Mouse (Mus musculus): Measurements from ENCODE around the gene BC048562. TPM values are rescaled to one million over a fixed set of nuclear protein-coding genes. Genes with fewer than 3 reads are reported as not detected.

Gene BC048562
- polyA plus RNA-seq, 1 experiment from 2014 or later = not detected

DNA sequence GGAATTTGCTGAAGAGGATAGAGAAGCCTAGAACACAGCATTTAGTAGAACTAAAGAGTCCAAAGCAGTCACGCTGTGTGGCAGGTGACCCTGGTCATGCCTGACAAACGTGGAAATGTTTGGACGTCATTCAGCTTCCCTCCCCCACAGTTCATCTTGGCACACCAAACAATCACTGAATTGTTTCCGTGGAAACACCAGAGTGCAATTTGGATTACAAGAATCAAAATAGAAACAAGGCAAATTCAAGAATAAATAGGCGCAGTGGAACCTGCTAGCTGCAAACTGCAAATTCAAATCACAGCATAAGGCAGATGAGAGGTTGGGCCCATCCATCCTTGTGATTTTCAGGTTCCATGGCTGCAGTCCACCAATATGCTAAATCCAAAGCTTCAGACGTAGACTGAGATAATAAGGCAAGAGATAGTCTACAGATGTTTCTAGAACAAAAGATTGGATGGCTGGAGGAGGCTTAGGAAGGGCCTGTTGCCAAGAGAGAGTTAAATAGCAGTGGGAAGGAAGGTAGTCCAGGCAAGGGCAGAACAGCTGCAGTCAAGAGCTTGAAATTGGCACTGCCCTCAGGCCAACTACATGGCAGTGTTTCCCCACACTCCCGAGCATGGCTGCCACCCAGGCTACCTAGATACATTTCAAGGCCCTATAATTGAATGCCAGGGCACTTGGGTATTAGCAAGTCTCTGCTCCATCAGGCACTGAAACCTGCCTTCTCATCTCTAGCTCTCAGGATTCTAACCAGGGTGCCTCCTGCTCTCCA lies 34.9 kb upstream of the BC048562 start:
- H3K36me3 ChIP-seq (ENCODE audit: control insufficient read depth, insufficient read depth, low read length) = no peaks in the 10 kb centered on the region
- peak overlapping the region; percentile 64; the same call in 1 of the 2 replicates for H3K27ac ChIP-seq (ENCODE audit: low read length)
- no peak overlapping the region for H3K4me2 ChIP-seq (replicated peaks; ENCODE audit: low read depth, low read length)
- H3K9me3 ChIP-seq (ENCODE audit: control insufficient read depth, low read depth, low read length) = no peaks in the 10 kb centered on the region
- no peaks in the 10 kb centered on the region for H3K4me1 ChIP-seq (ENCODE audit: control insufficient read depth, insufficient read depth, low read length)
- no peak overlapping the region for H3K4me3 ChIP-seq (ENCODE audit: low read depth, low read length)
- no peak for ATAC-seq (ENCODE audit: insufficient number of reproducible peaks, insufficient read depth, low FRiP score, low read depth)
- WGBS = 67% methylated on average over 7 of the region's 7 CpGs
- no peak overlapping the region for H3K9ac ChIP-seq (replicated peaks; ENCODE audit: low read depth, low read length)
- H3K27me3 ChIP-seq (ENCODE audit: control insufficient read depth, insufficient read depth, low read length) = no peaks in the 10 kb centered on the region

- H3K27me3 ChIP-seq (ENCODE audit: control insufficient read depth, insufficient read depth, low read length) = no peaks in the 10 kb centered on the region
- H3K9ac ChIP-seq (replicated peaks; ENCODE audit: low read depth, low read length) = no peak overlapping the region
- WGBS = 75% methylated on average over 4 of the region's 4 CpGs
- no peaks in the 10 kb centered on the region for H3K4me1 ChIP-seq (ENCODE audit: control insufficient read depth, insufficient read depth, low read length)
- no peaks in the 10 kb centered on the region for H3K9me3 ChIP-seq (ENCODE audit: control insufficient read depth, low read depth, low read length)
- H3K27ac ChIP-seq (ENCODE audit: low read length) = 0 out of 2 replicates have a peak overlapping the region, but pooled peaks have one; percentile 29
- H3K4me3 ChIP-seq (ENCODE audit: low read depth, low read length) = no peak overlapping the region
- H3K4me2 ChIP-seq (replicated peaks; ENCODE audit: low read depth, low read length) = no peak overlapping the region
- no peak for ATAC-seq (ENCODE audit: insufficient number of reproducible peaks, insufficient read depth, low FRiP score, low read depth)
- no peaks in the 10 kb centered on the region for H3K36me3 ChIP-seq (ENCODE audit: control insufficient read depth, insufficient read depth, low read length)
These were observed 33.2 kb upstream of the BC048562 start for GRCm38 (mm10) chr9:108403081-108403480.

GRCm38 (mm10) chr9:108404451-108404850 lies 31.8 kb upstream of the BC048562 start:
- no peaks in the 10 kb centered on the region for H3K36me3 ChIP-seq (ENCODE audit: control insufficient read depth, insufficient read depth, low read length)
- H3K9me3 ChIP-seq (ENCODE audit: control insufficient read depth, low read depth, low read length) = no peaks in the 10 kb centered on the region
- H3K9ac ChIP-seq (replicated peaks; ENCODE audit: low read depth, low read length) = no peak overlapping the region
- no peaks in the 10 kb centered on the region for H3K27me3 ChIP-seq (ENCODE audit: control insufficient read depth, insufficient read depth, low read length)
- H3K4me1 ChIP-seq (ENCODE audit: control insufficient read depth, insufficient read depth, low read length) = no peaks in the 10 kb centered on the region
- H3K4me3 ChIP-seq (ENCODE audit: low read depth, low read length) = no peak overlapping the region
- ATAC-seq (ENCODE audit: insufficient number of reproducible peaks, insufficient read depth, low FRiP score, low read depth) = no peak
- WGBS = 72% methylated on average over 8 of the region's 8 CpGs
- no peak overlapping the region for H3K4me2 ChIP-seq (replicated peaks; ENCODE audit: low read depth, low read length)
- H3K27ac ChIP-seq (ENCODE audit: low read length) = no peak overlapping the region

DNA sequence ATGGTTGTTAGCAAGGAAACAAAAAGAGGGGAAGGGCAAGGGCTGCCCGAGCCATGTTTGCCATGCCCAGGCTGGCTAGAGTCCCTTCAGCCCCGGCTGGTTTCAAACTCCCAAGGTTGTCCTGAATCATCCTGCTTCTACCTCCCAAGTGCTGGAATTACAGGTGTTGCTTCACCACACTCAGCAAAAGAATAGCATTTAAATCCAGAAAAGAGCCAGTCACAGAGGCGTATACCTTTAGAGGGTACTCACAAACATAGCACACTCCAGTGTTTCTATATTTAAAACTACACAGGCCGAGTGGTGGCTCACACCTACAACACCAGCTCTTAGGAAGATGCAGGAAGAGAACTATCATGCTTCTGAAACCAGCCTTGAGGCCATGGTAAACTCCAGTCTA lies 26.7 kb upstream of the BC048562 start:
- no peak overlapping the region for H3K4me3 ChIP-seq (ENCODE audit: low read depth, low read length)
- no peaks in the 10 kb centered on the region for H3K9me3 ChIP-seq (ENCODE audit: control insufficient read depth, low read depth, low read length)
- H3K9ac ChIP-seq (replicated peaks; ENCODE audit: low read depth, low read length) = no peak overlapping the region
- H3K27ac ChIP-seq (ENCODE audit: low read length) = no peak overlapping the region
- H3K27me3 ChIP-seq (ENCODE audit: control insufficient read depth, insufficient read depth, low read length) = no peaks in the 10 kb centered on the region
- H3K36me3 ChIP-seq (ENCODE audit: control insufficient read depth, insufficient read depth, low read length) = no peaks in the 10 kb centered on the region
- no peak overlapping the region for H3K4me2 ChIP-seq (replicated peaks; ENCODE audit: low read depth, low read length)
- ATAC-seq (ENCODE audit: insufficient number of reproducible peaks, insufficient read depth, low FRiP score, low read depth) = no peak
- H3K4me1 ChIP-seq (ENCODE audit: control insufficient read depth, insufficient read depth, low read length) = no peaks in the 10 kb centered on the region
- 87% methylated on average over 4 of the region's 4 CpGs for WGBS

DNA sequence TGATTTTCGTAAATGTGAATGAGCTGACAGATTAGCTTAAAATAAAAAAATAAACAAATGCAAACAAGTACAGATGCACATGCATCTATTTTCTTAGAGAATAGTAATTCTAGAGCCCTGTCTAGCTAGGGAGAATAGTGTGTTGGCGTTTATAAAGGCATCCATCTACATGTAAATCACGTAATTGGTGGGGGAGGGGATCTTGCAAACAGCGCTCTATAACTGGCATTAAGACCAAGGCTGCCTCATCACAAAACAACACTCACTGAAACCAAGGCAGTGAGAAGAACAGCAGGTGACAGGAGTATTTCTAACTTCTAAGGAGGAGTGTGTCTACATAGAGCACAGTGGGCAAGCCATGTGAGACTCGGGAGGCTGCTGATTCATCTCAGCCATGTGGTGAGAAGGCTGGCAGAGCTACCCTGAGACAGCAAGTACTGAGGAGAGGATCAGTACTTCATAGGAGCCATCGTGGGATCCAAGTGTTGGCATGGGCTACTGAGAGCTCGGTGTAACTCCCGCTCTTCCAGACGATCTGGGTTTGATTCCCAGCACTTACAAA lies 24.8 kb upstream of the BC048562 start:
- Histone ChIP-seq H3K4me3 (ENCODE audit: low read depth, low read length) (no peak overlapping the region), H3K27me3 (ENCODE audit: control insufficient read depth, insufficient read depth, low read length) (no peaks in the 10 kb centered on the region), H3K36me3 (ENCODE audit: control insufficient read depth, insufficient read depth, low read length) (no peaks in the 10 kb centered on the region), H3K4me2 (replicated peaks; ENCODE audit: low read depth, low read length) (no peak overlapping the region), H3K27ac (ENCODE audit: low read length) (no peak overlapping the region), H3K9ac (replicated peaks; ENCODE audit: low read depth, low read length) (no peak overlapping the region), H3K9me3 (ENCODE audit: control insufficient read depth, low read depth, low read length) (no peaks in the 10 kb centered on the region), H3K4me1 (ENCODE audit: control insufficient read depth, insufficient read depth, low read length) (no peaks in the 10 kb centered on the region)
- no peak for ATAC-seq (ENCODE audit: insufficient number of reproducible peaks, insufficient read depth, low FRiP score, low read depth)
- 79% methylated on average over 9 of the region's 9 CpGs for WGBS

DNA sequence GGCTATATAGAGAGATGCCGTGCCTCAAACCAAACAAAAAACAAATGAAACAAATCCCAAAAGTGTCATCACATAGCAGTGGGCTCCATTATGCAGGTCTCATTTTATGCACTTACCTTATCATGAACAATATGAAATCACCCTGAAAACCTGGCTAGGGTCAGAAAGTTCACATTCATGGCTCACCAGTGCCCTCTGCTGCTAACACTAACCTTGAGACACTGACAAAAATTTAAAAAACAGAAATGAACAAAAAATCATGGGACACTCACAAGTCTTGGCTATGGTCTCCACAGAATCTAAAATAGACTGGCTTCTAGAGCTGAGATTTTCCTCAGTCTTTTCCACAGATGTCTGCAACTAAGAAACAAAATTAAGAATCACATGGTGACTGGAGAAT lies 24.1 kb upstream of the BC048562 start:
- Histone ChIP-seq H3K4me2 (replicated peaks; ENCODE audit: low read depth, low read length) (no peak overlapping the region), H3K27me3 (ENCODE audit: control insufficient read depth, insufficient read depth, low read length) (no peaks in the 10 kb centered on the region), H3K4me1 (ENCODE audit: control insufficient read depth, insufficient read depth, low read length) (no peaks in the 10 kb centered on the region), H3K9me3 (ENCODE audit: control insufficient read depth, low read depth, low read length) (no peaks in the 10 kb centered on the region), H3K4me3 (ENCODE audit: low read depth, low read length) (no peak overlapping the region), H3K36me3 (ENCODE audit: control insufficient read depth, insufficient read depth, low read length) (no peaks in the 10 kb centered on the region), H3K27ac (ENCODE audit: low read length) (no peak overlapping the region), H3K9ac (replicated peaks; ENCODE audit: low read depth, low read length) (no peak overlapping the region)
- ATAC-seq (ENCODE audit: insufficient number of reproducible peaks, insufficient read depth, low FRiP score, low read depth) = no peak
- 71% methylated on average over 1 of the region's 1 CpGs for WGBS

DNA sequence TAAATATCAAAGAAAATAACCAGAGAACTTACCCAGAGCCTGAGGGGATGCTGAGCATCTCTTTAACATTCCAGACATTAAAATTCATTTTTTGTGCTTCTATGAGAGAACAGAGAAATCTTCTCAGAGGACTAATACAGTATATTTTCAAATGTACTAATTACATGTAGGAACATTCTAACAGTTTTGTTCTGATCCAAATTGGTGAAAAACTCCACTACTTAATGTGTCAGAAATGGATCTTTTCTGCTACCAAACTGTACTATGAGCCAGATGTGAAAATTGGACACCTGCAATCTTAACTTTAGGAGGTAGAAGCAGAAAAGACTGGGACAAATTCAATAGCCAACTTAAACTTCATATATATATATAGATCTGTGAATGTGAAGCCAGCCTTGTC lies 7.9 kb upstream of the BC048562 start, which contains the start of gene Ccdc36:
Gene Ccdc36, minus strand, starts transcription at position 101 of the 400 bp plus-strand sequence.
- H3K4me1 ChIP-seq (ENCODE audit: control insufficient read depth, insufficient read depth, low read length) = no peaks in the 10 kb centered on the region
- H3K9ac ChIP-seq (replicated peaks; ENCODE audit: low read depth, low read length) = no peak within 1 kb of the TSS
- no peaks in the 10 kb centered on the region for H3K27me3 ChIP-seq (ENCODE audit: control insufficient read depth, insufficient read depth, low read length)
- H3K9me3 ChIP-seq (ENCODE audit: control insufficient read depth, low read depth, low read length) = no peaks in the 10 kb centered on the region
- H3K27ac ChIP-seq (ENCODE audit: low read length) = no peak within 1 kb of the TSS
- H3K4me2 ChIP-seq (replicated peaks; ENCODE audit: low read depth, low read length) = no peak within 1 kb of the TSS
- H3K4me3 ChIP-seq (ENCODE audit: low read depth, low read length) = no peak within 1 kb of the TSS
- no peaks in the 10 kb centered on the region for H3K36me3 ChIP-seq (ENCODE audit: control insufficient read depth, insufficient read depth, low read length)
- ATAC-seq (ENCODE audit: insufficient number of reproducible peaks, insufficient read depth, low FRiP score, low read depth) = no peak

DNA sequence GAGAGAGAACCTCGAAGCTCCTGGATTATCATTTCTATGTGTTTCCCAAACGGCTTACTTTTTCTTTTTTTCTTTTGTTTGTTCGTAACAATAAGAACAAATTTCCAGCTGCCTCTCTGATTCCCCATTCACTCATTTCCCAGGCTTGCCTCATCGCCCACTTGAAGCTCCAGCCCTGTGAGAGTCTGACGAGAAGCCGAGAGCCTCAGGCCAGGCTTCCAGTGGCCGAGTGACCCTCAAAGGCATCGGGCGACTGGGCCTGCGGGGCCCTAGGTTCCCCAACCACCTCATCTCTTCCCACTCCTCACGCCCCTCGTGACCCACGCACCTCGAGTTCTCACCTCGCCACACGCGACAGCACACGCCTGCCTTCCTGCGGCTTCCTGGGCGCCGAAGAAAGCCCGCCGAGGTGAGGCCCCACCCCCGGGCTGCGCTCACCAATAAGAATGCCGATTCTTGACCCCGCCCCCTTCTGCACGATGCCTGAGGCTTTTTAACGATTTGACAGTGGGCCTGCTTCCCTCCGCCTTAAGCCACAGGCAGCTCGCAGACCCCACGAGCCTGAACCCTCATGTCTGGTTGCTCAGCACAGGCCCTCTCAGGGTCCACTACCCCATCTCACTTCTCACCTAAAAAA lies 4.7 kb upstream of the BC048562 start:
- no peaks in the 10 kb centered on the region for H3K27me3 ChIP-seq (ENCODE audit: control insufficient read depth, insufficient read depth, low read length)
- H3K36me3 ChIP-seq (ENCODE audit: control insufficient read depth, insufficient read depth, low read length) = no peaks in the 10 kb centered on the region
- H3K27ac ChIP-seq (ENCODE audit: low read length) = no peak overlapping the region
- peak overlapping the region; percentile 46 for H3K4me2 ChIP-seq (replicated peaks; ENCODE audit: low read depth, low read length)
- H3K4me1 ChIP-seq (ENCODE audit: control insufficient read depth, insufficient read depth, low read length) = no peaks in the 10 kb centered on the region
- WGBS = 43% methylated on average over 32 of the region's 32 CpGs
- no peak overlapping the region for H3K9ac ChIP-seq (replicated peaks; ENCODE audit: low read depth, low read length)
- H3K9me3 ChIP-seq (ENCODE audit: control insufficient read depth, low read depth, low read length) = no peaks in the 10 kb centered on the region
- H3K4me3 ChIP-seq (ENCODE audit: low read depth, low read length) = peak overlapping the region; percentile 26
- peak; percentile 49; the same call in 1 of the 2 replicates for ATAC-seq (ENCODE audit: insufficient number of reproducible peaks, insufficient read depth, low FRiP score, low read depth)
